Comparison of ENCODE assay signal across 20 mouse cellular contexts in genomic region chr5:67871414-67871813, GRCm38 (mm10). TPM values are rescaled to one million over a fixed set of nuclear protein-coding genes. Genes with fewer than 3 reads are reported as not detected.
DNase-seq lines count a peak whose midpoint lies in the region; ATAC-seq and TF ChIP-seq lines count a peak whose summit lies in the region.
"Had no signal": no experiment of that assay in that cellular context is flagged by ENCODE, and none has a peak within 500 bp of the region (broad histone marks: within the 10 kb centered on the region; RNA-seq: fewer than 3 reads in every experiment).

No protein-coding gene starts in this region.

- no peak for TF ChIP-seq POLR2A in brain, embryonic 14.5 days (IDR thresholded peaks at IDR 0.05; ENCODE audit: borderline replicate concordance, extremely low read depth, insufficient read depth, insufficient read length, poor library complexity, severe bottlenecking)

- H3K4me1 ChIP-seq in hindbrain, embryonic 14.5 days (replicated peaks; ENCODE audit: control insufficient read depth, insufficient read depth, low read length): no peaks in the 10 kb centered on the region
- no peaks in the 10 kb centered on the region for H3K4me1 ChIP-seq in hindbrain, embryonic 11.5 days (replicated peaks; ENCODE audit: control insufficient read depth, insufficient read depth, low read length)
- H3K4me1 ChIP-seq in midbrain, embryonic 12.5 days: no peaks in the 10 kb centered on the region
- H3K4me1 ChIP-seq in midbrain, embryonic 16.5 days (ENCODE audit: control insufficient read depth, insufficient read depth, low read length): no peaks in the 10 kb centered on the region
- no peaks in the 10 kb centered on the region for H3K4me1 ChIP-seq in forebrain, embryonic 16.5 days (replicated peaks; ENCODE audit: control insufficient read depth, insufficient read depth, low read length)
- H3K4me1 ChIP-seq in intestine, embryonic 15.5 days (replicated peaks): no peaks in the 10 kb centered on the region

- peak; percentile 66; the same call in 1 of the 2 replicates for ATAC-seq in hindbrain, embryonic 14.5 days (ENCODE audit: low FRiP score)
- no peak for ATAC-seq in hindbrain, embryonic 11.5 days (ENCODE audit: low FRiP score)
- ATAC-seq in midbrain, embryonic 12.5 days (ENCODE audit: low FRiP score, low read depth): 0 out of 2 replicates have a peak, but pooled peaks have one; percentile 47
- ATAC-seq in midbrain, embryonic 16.5 days: no peak
- peak; percentile 31; the same call in 1 of the 2 replicates for ATAC-seq in forebrain, embryonic 16.5 days
- no peak for ATAC-seq in intestine, embryonic 15.5 days
- ATAC-seq: Patski had no signal

- no peak overlapping the region for H3K4me2 ChIP-seq in hindbrain, embryonic 14.5 days (replicated peaks)
- H3K4me2 ChIP-seq in hindbrain, embryonic 11.5 days (replicated peaks; ENCODE audit: low read depth, low read length): no peak overlapping the region
- H3K4me2 ChIP-seq in midbrain, embryonic 12.5 days (replicated peaks): no peak overlapping the region
- H3K4me2 ChIP-seq in midbrain, embryonic 16.5 days (ENCODE audit: low read length): no peak overlapping the region
- H3K4me2 ChIP-seq in forebrain, embryonic 16.5 days (ENCODE audit: low read length): no peak overlapping the region
- H3K4me2 ChIP-seq in intestine, embryonic 15.5 days (replicated peaks): no peak overlapping the region
- H3K4me2 ChIP-seq: heart, embryonic 13.5 days; liver, embryonic 13.5 days had no signal

- 36% methylated on average over 3 of the region's 3 CpGs for WGBS in hindbrain, embryonic 14.5 days
- 62% methylated on average over 3 of the region's 3 CpGs for WGBS in hindbrain, embryonic 11.5 days
- WGBS in midbrain, embryonic 12.5 days: 26% methylated on average over 3 of the region's 3 CpGs
- 25% methylated on average over 3 of the region's 3 CpGs for WGBS in midbrain, embryonic 16.5 days
- WGBS in forebrain, embryonic 16.5 days: 14% methylated on average over 3 of the region's 3 CpGs
- 38% methylated on average over 3 of the region's 3 CpGs for WGBS in intestine, embryonic 15.5 days

- no peaks in the 10 kb centered on the region for H3K27me3 ChIP-seq in hindbrain, embryonic 14.5 days (ENCODE audit: control insufficient read depth, insufficient read depth, low read length)
- no peaks in the 10 kb centered on the region for H3K27me3 ChIP-seq in hindbrain, embryonic 11.5 days (ENCODE audit: control insufficient read depth, insufficient read depth, low read length)
- no peaks in the 10 kb centered on the region for H3K27me3 ChIP-seq in midbrain, embryonic 12.5 days
- H3K27me3 ChIP-seq in midbrain, embryonic 16.5 days (ENCODE audit: control insufficient read depth, insufficient read depth, low read depth, low read length): no peaks in the 10 kb centered on the region
- H3K27me3 ChIP-seq in forebrain, embryonic 16.5 days (replicated peaks; ENCODE audit: control insufficient read depth, insufficient read depth, low read length): no peaks in the 10 kb centered on the region
- no peaks in the 10 kb centered on the region for H3K27me3 ChIP-seq in intestine, embryonic 15.5 days (replicated peaks)
- H3K27me3 ChIP-seq: heart, embryonic 13.5 days; liver, embryonic 13.5 days had no signal

- DNase-seq in hindbrain, embryonic 14.5 days (ENCODE audit: low spot score): peak; percentile 64
- no peak for DNase-seq in hindbrain, embryonic 11.5 days (ENCODE audit: low spot score)
- peak; percentile 78 for DNase-seq in brain, embryonic 14.5 days (ENCODE audit: low read depth)
- no peak for DNase-seq in Muller cell, postnatal 12 days (ENCODE audit: inconsistent ontology term)
- DNase-seq: adrenal gland, postnatal 10 days; cerebellum, adult 9-11 months; heart, adult 18-20 months; kidney, adult 2 months; kidney, postnatal 25 days; layer of hippocampus, adult 9-11 months; liver, embryonic 13.5 days; right cerebral cortex, postnatal 4 days; thymus, adult 2 months had no signal

- H3K36me3 ChIP-seq in hindbrain, embryonic 14.5 days (replicated peaks; ENCODE audit: control insufficient read depth, insufficient read depth): no peaks in the 10 kb centered on the region
- H3K36me3 ChIP-seq in hindbrain, embryonic 11.5 days (ENCODE audit: control insufficient read depth, insufficient read depth, low read length): no peaks in the 10 kb centered on the region
- H3K36me3 ChIP-seq in midbrain, embryonic 12.5 days: no peaks in the 10 kb centered on the region
- no peaks in the 10 kb centered on the region for H3K36me3 ChIP-seq in midbrain, embryonic 16.5 days (ENCODE audit: control insufficient read depth, insufficient read depth, low read length)
- no peaks in the 10 kb centered on the region for H3K36me3 ChIP-seq in forebrain, embryonic 16.5 days (ENCODE audit: control insufficient read depth, insufficient read depth)
- no peaks in the 10 kb centered on the region for H3K36me3 ChIP-seq in intestine, embryonic 15.5 days
- H3K36me3 ChIP-seq: heart, embryonic 13.5 days; liver, embryonic 13.5 days had no signal

- H3K9ac ChIP-seq in hindbrain, embryonic 14.5 days: no peak overlapping the region
- no peak overlapping the region for H3K9ac ChIP-seq in hindbrain, embryonic 11.5 days (ENCODE audit: low read depth, low read length)
- H3K9ac ChIP-seq in midbrain, embryonic 12.5 days (replicated peaks): no peak overlapping the region
- no peak overlapping the region for H3K9ac ChIP-seq in midbrain, embryonic 16.5 days (ENCODE audit: low read depth, low read length)
- no peak overlapping the region for H3K9ac ChIP-seq in forebrain, embryonic 16.5 days (replicated peaks; ENCODE audit: low read depth, low read length)
- H3K9ac ChIP-seq in intestine, embryonic 15.5 days: no peak overlapping the region
- H3K9ac ChIP-seq: heart, embryonic 13.5 days; liver, embryonic 13.5 days had no signal

- H3K9me3 ChIP-seq in hindbrain, embryonic 14.5 days (ENCODE audit: control insufficient read depth, low read length): no peaks in the 10 kb centered on the region
- H3K9me3 ChIP-seq in hindbrain, embryonic 11.5 days (ENCODE audit: control insufficient read depth, low read length): no peaks in the 10 kb centered on the region
- H3K9me3 ChIP-seq in midbrain, embryonic 12.5 days: no peaks in the 10 kb centered on the region
- H3K9me3 ChIP-seq in midbrain, embryonic 16.5 days (replicated peaks; ENCODE audit: control insufficient read depth, low read length, poor library complexity, severe bottlenecking): no peaks in the 10 kb centered on the region
- H3K9me3 ChIP-seq in forebrain, embryonic 16.5 days (ENCODE audit: control insufficient read depth, low read length): no peaks in the 10 kb centered on the region
- H3K9me3 ChIP-seq in intestine, embryonic 15.5 days: no peaks in the 10 kb centered on the region
- H3K9me3 ChIP-seq: heart, embryonic 13.5 days; liver, embryonic 13.5 days had no signal

- no peak overlapping the region for H3K4me3 ChIP-seq in hindbrain, embryonic 14.5 days (replicated peaks; ENCODE audit: low read length)
- no peak overlapping the region for H3K4me3 ChIP-seq in hindbrain, embryonic 11.5 days (ENCODE audit: low read depth, low read length)
- H3K4me3 ChIP-seq in midbrain, embryonic 12.5 days: no peak overlapping the region
- H3K4me3 ChIP-seq in midbrain, embryonic 16.5 days (ENCODE audit: low read depth, low read length): no peak overlapping the region
- H3K4me3 ChIP-seq in forebrain, embryonic 16.5 days (replicated peaks; ENCODE audit: low read length): no peak overlapping the region
- no peak overlapping the region for H3K4me3 ChIP-seq in intestine, embryonic 15.5 days (replicated peaks)
- H3K4me3 ChIP-seq: heart, embryonic 13.5 days; left cerebral cortex, adult 2 months; liver, embryonic 13.5 days had no signal

- no peak for TF ChIP-seq CTCF in brain, embryonic 14.5 days (IDR thresholded peaks at IDR 0.05; ENCODE audit: borderline replicate concordance, extremely low read depth, insufficient read depth, insufficient read length)

- H3K27ac ChIP-seq in hindbrain, embryonic 14.5 days: no peak overlapping the region
- H3K27ac ChIP-seq in hindbrain, embryonic 11.5 days (ENCODE audit: low read depth, low read length): no peak overlapping the region
- no peak overlapping the region for H3K27ac ChIP-seq in midbrain, embryonic 12.5 days (replicated peaks)
- no peak overlapping the region for H3K27ac ChIP-seq in midbrain, embryonic 16.5 days (ENCODE audit: low read length)
- no peak overlapping the region for H3K27ac ChIP-seq in forebrain, embryonic 16.5 days (ENCODE audit: low read length)
- H3K27ac ChIP-seq in intestine, embryonic 15.5 days: no peak overlapping the region
- H3K27ac ChIP-seq: heart, embryonic 13.5 days; left cerebral cortex, adult 2 months; liver, embryonic 13.5 days had no signal

RNA-seq across cellular contexts. Expression of gene Atp8a1, which starts 24.2 kb away (rescaled TPM):
- 77.3 and 80.6 TPM in 2 replicates for polyA plus RNA-seq in hindbrain, embryonic 14.5 days (2014; fragmentation: Nextera tagmentation; extraction: Ambion mirVana)
- polyA plus RNA-seq in hindbrain, embryonic 11.5 days (2014; fragmentation: Nextera tagmentation; extraction: Ambion mirVana): 23.6 and 24.8 TPM in 2 replicates
- 31.3 and 37.8 TPM in 2 replicates for polyA plus RNA-seq in midbrain, embryonic 12.5 days (2016; fragmentation: Nextera tagmentation; extraction: Ambion mirVana)
- polyA plus RNA-seq in midbrain, embryonic 16.5 days (2015; fragmentation: Nextera tagmentation; extraction: Ambion mirVana): 51.9 and 53.6 TPM in 2 replicates
- polyA plus RNA-seq in brain, embryonic 14.5 days (2012; rRNA removed): 26.4 and 40.2 TPM in 2 replicates
- polyA plus RNA-seq in forebrain, embryonic 16.5 days (2015; fragmentation: Nextera tagmentation; extraction: Ambion mirVana): 41.5 and 43.7 TPM in 2 replicates
- polyA plus RNA-seq in intestine, embryonic 15.5 days (2015; fragmentation: Nextera tagmentation; extraction: Ambion mirVana): 15.8 and 16.5 TPM in 2 replicates

Comparison
In these comparisons a context has a peak if more than half of its experiments do, and no peak if none do; other contexts are left out.
1. ATAC-seq: peak in hindbrain, embryonic 14.5 days (single experiment), midbrain, embryonic 12.5 days (single experiment) and forebrain, embryonic 16.5 days (single experiment); none in hindbrain, embryonic 11.5 days (single experiment), midbrain, embryonic 16.5 days (single experiment) and intestine, embryonic 15.5 days (single experiment).
2. DNase-seq: peak in hindbrain, embryonic 14.5 days (single experiment) and brain, embryonic 14.5 days (single experiment); none in hindbrain, embryonic 11.5 days (single experiment) and Muller cell, postnatal 12 days (single experiment).